Mouse (Mus musculus): ENCODE results near the gene Spsb1.

DNA sequence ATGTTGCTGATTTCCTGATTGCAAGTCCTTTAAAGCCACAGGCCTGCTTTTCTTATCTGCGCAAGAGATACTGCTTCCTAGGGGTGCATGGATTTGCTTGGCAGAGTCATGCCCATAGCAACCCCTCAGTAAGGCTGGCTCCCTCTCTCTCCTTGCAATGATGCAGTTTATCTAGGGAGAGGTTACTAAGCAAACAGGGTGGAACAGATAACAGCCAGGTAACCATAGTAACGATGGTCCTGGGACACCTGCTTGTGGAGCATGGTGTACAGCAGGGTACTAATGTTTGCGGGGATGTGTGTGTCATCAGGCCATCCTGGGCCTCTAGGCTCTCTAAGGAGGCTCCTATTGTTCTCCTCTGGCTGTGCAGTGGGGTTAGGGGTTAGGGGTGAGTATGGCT is 97.2 kb downstream of the Spsb1 start:
- TF ChIP-seq CTCF (IDR thresholded peaks at IDR 0.05; ENCODE audit: extremely low read depth, insufficient read depth, low read length): no peak
- no peak for TF ChIP-seq POLR2A (IDR thresholded peaks at IDR 0.05; ENCODE audit: extremely low read depth, insufficient read depth, low read length)

All from cortical plate, adult 2 months (tissue).